Mouse (Mus musculus): ENCODE measurements around the gene Gm21915. TPM values are rescaled to one million over a fixed set of nuclear protein-coding genes. Genes with fewer than 3 reads are reported as not detected.

Gm21915 gene
- polyA plus RNA-seq, 1 experiment from 2014 or later = not detected

GRCm38 (mm10) chr9:40631505-40631904 is 38.9 kb upstream of the Gm21915 start:
- Histone ChIP-seq H3K4me3 (ENCODE audit: low read depth, low read length) (no peak overlapping the region), H3K9ac (ENCODE audit: low read depth, low read length) (no peak overlapping the region), H3K36me3 (ENCODE audit: control insufficient read depth, insufficient read depth) (no peaks in the 10 kb centered on the region), H3K4me1 (ENCODE audit: control insufficient read depth, low read depth, low read length) (peaks cover 3% of the 10 kb centered on the region; the same call in 1 of the 2 replicates), H3K9me3 (replicated peaks; ENCODE audit: control insufficient read depth, low read length) (no peaks in the 10 kb centered on the region), H3K27me3 (ENCODE audit: control insufficient read depth, insufficient read depth, low read depth, low read length) (no peaks in the 10 kb centered on the region), H3K27ac (ENCODE audit: low read length) (no peak overlapping the region), H3K4me2 (ENCODE audit: low read depth, low read length) (no peak overlapping the region)
- no peak for ATAC-seq (ENCODE audit: low read depth)
- WGBS (ENCODE audit: insufficient replicate concordance) = 65% methylated on average over 10 of the region's 10 CpGs

GRCm38 (mm10) chr9:40636054-40636453 is 34.4 kb upstream of the Gm21915 start:
- 7% methylated on average over 2 of the region's 2 CpGs for WGBS (ENCODE audit: insufficient replicate concordance)
- Histone ChIP-seq H3K9ac (ENCODE audit: low read depth, low read length) (no peak overlapping the region), H3K4me3 (ENCODE audit: low read depth, low read length) (no peak overlapping the region), H3K4me1 (ENCODE audit: control insufficient read depth, low read depth, low read length) (peaks cover 3% of the 10 kb centered on the region), H3K27me3 (ENCODE audit: control insufficient read depth, insufficient read depth, low read depth, low read length) (no peaks in the 10 kb centered on the region), H3K36me3 (ENCODE audit: control insufficient read depth, insufficient read depth) (no peaks in the 10 kb centered on the region), H3K9me3 (replicated peaks; ENCODE audit: control insufficient read depth, low read length) (no peaks in the 10 kb centered on the region), H3K4me2 (ENCODE audit: low read depth, low read length) (no peak overlapping the region), H3K27ac (ENCODE audit: low read length) (no peak overlapping the region)
- no peak for ATAC-seq (ENCODE audit: low read depth)

GRCm38 (mm10) chr9:40637705-40638393 is 32.6 kb upstream of the Gm21915 start:
- Histone ChIP-seq H3K27ac (ENCODE audit: low read length) (no peak overlapping the region), H3K27me3 (ENCODE audit: control insufficient read depth, insufficient read depth, low read depth, low read length) (no peaks in the 10 kb centered on the region), H3K4me2 (ENCODE audit: low read depth, low read length) (peak overlapping the region; percentile 67), H3K36me3 (ENCODE audit: control insufficient read depth, insufficient read depth) (no peaks in the 10 kb centered on the region), H3K9ac (ENCODE audit: low read depth, low read length) (no peak overlapping the region; the same call in 1 of the 2 replicates), H3K4me3 (ENCODE audit: low read depth, low read length) (peak overlapping the region; percentile 60), H3K4me1 (ENCODE audit: control insufficient read depth, low read depth, low read length) (peaks cover 3% of the 10 kb centered on the region), H3K9me3 (replicated peaks; ENCODE audit: control insufficient read depth, low read length) (no peaks in the 10 kb centered on the region)
- ATAC-seq (ENCODE audit: low read depth) = no peak
- WGBS (ENCODE audit: insufficient replicate concordance) = 29% methylated on average over 8 of the region's 8 CpGs

GRCm38 (mm10) chr9:40638394-40639049 is 31.9 kb upstream of the Gm21915 start:
- Histone ChIP-seq H3K9me3 (replicated peaks; ENCODE audit: control insufficient read depth, low read length) (no peaks in the 10 kb centered on the region), H3K27ac (ENCODE audit: low read length) (no peak overlapping the region), H3K27me3 (ENCODE audit: control insufficient read depth, insufficient read depth, low read depth, low read length) (no peaks in the 10 kb centered on the region), H3K4me1 (ENCODE audit: control insufficient read depth, low read depth, low read length) (peaks cover 3% of the 10 kb centered on the region), H3K4me3 (ENCODE audit: low read depth, low read length) (peak overlapping the region; percentile 60), H3K4me2 (ENCODE audit: low read depth, low read length) (peak overlapping the region; percentile 67), H3K36me3 (ENCODE audit: control insufficient read depth, insufficient read depth) (no peaks in the 10 kb centered on the region), H3K9ac (ENCODE audit: low read depth, low read length) (peak overlapping the region; percentile 39)
- 0 out of 2 replicates have a peak, but pooled peaks have one; percentile 9 for ATAC-seq (ENCODE audit: low read depth)
- 7% methylated on average over 14 of the region's 14 CpGs for WGBS (ENCODE audit: insufficient replicate concordance)

- Histone ChIP-seq H3K9ac (ENCODE audit: low read depth, low read length) (no peak overlapping the region), H3K27me3 (ENCODE audit: control insufficient read depth, insufficient read depth, low read depth, low read length) (no peaks in the 10 kb centered on the region), H3K4me1 (ENCODE audit: control insufficient read depth, low read depth, low read length) (peaks cover 3% of the 10 kb centered on the region), H3K27ac (ENCODE audit: low read length) (no peak overlapping the region), H3K4me2 (ENCODE audit: low read depth, low read length) (no peak overlapping the region), H3K4me3 (ENCODE audit: low read depth, low read length) (no peak overlapping the region), H3K36me3 (ENCODE audit: control insufficient read depth, insufficient read depth) (no peaks in the 10 kb centered on the region), H3K9me3 (replicated peaks; ENCODE audit: control insufficient read depth, low read length) (no peaks in the 10 kb centered on the region)
- no peak for ATAC-seq (ENCODE audit: low read depth)
- WGBS (ENCODE audit: insufficient replicate concordance) = 56% methylated on average over 10 of the region's 10 CpGs
Measured at GRCm38 (mm10) chr9:40639536-40640187, 30.8 kb upstream of the Gm21915 start.

- no peak overlapping the region for H3K27ac ChIP-seq (ENCODE audit: low read length)
- peak; percentile 9; the same call in 1 of the 2 replicates for ATAC-seq (ENCODE audit: low read depth)
- H3K4me3 ChIP-seq (ENCODE audit: low read depth, low read length) = no peak overlapping the region
- H3K9ac ChIP-seq (ENCODE audit: low read depth, low read length) = no peak overlapping the region
- H3K9me3 ChIP-seq (replicated peaks; ENCODE audit: control insufficient read depth, low read length) = no peaks in the 10 kb centered on the region
- H3K27me3 ChIP-seq (ENCODE audit: control insufficient read depth, insufficient read depth, low read depth, low read length) = no peaks in the 10 kb centered on the region
- WGBS (ENCODE audit: insufficient replicate concordance) = 52% methylated on average over 2 of the region's 2 CpGs
- no peaks in the 10 kb centered on the region for H3K36me3 ChIP-seq (ENCODE audit: control insufficient read depth, insufficient read depth)
- peaks cover 3% of the 10 kb centered on the region for H3K4me1 ChIP-seq (ENCODE audit: control insufficient read depth, low read depth, low read length)
- no peak overlapping the region for H3K4me2 ChIP-seq (ENCODE audit: low read depth, low read length)
Measured at GRCm38 (mm10) chr9:40641318-40641717, 29.1 kb upstream of the Gm21915 start.

GRCm38 (mm10) chr9:40642470-40643220 is 27.8 kb upstream of the Gm21915 start:
- WGBS (ENCODE audit: insufficient replicate concordance) = 17% methylated on average over 16 of the region's 16 CpGs
- no peak for ATAC-seq (ENCODE audit: low read depth)

GRCm38 (mm10) chr9:40649444-40649843 is 21.0 kb upstream of the Gm21915 start:
- H3K27ac ChIP-seq (ENCODE audit: low read length) = no peak overlapping the region
- no peaks in the 10 kb centered on the region for H3K27me3 ChIP-seq (ENCODE audit: control insufficient read depth, insufficient read depth, low read depth, low read length)
- no peak overlapping the region for H3K9ac ChIP-seq (ENCODE audit: low read depth, low read length)
- WGBS (ENCODE audit: insufficient replicate concordance) = 55% methylated on average over 3 of the region's 3 CpGs
- no peaks in the 10 kb centered on the region for H3K36me3 ChIP-seq (ENCODE audit: control insufficient read depth, insufficient read depth)
- no peaks in the 10 kb centered on the region for H3K4me1 ChIP-seq (ENCODE audit: control insufficient read depth, low read depth, low read length)
- ATAC-seq (ENCODE audit: low read depth) = no peak
- no peak overlapping the region for H3K4me3 ChIP-seq (ENCODE audit: low read depth, low read length)
- H3K9me3 ChIP-seq (replicated peaks; ENCODE audit: control insufficient read depth, low read length) = no peaks in the 10 kb centered on the region
- no peak overlapping the region for H3K4me2 ChIP-seq (ENCODE audit: low read depth, low read length)

More at GRCm38 (mm10) chr9:40642470-40643220, 27.8 kb upstream of the Gm21915 start:
- Histone ChIP-seq H3K36me3 (ENCODE audit: control insufficient read depth, insufficient read depth) (no peaks in the 10 kb centered on the region), H3K4me2 (ENCODE audit: low read depth, low read length) (no peak overlapping the region), H3K9ac (ENCODE audit: low read depth, low read length) (no peak overlapping the region), H3K27me3 (ENCODE audit: control insufficient read depth, insufficient read depth, low read depth, low read length) (no peaks in the 10 kb centered on the region), H3K4me3 (ENCODE audit: low read depth, low read length) (no peak overlapping the region), H3K27ac (ENCODE audit: low read length) (no peak overlapping the region), H3K4me1 (ENCODE audit: control insufficient read depth, low read depth, low read length) (peaks cover 3% of the 10 kb centered on the region), H3K9me3 (replicated peaks; ENCODE audit: control insufficient read depth, low read length) (no peaks in the 10 kb centered on the region)

All from liver, embryonic 16.5 days (tissue).